Mouse (Mus musculus): ENCODE data around the gene Fbp1. TPM values are rescaled to one million over a fixed set of nuclear protein-coding genes. Genes with fewer than 3 reads are reported as not detected.
"Not testable (repeated sequence)": the region's sequence is repeated elsewhere in the genome, so short reads cannot be mapped to it uniquely, and the experiment has no call there.

The Fbp1 gene
- total RNA-seq (2021), result not detected

- intact Hi-C loops (cut with DNase I), result no loop called here
Observed at GRCm38 (mm10) chr13:62887712-62888441, at the start of gene Fbp1. Gene Fbp1, minus strand, starts transcription at chr13:62888282.

GRCm38 (mm10) chr13:62932452-62932851, 44.4 kb upstream of the Fbp1 start:
- no peak for DNase-seq
- intact Hi-C loops (cut with DNase I), result no loop called here

More at GRCm38 (mm10) chr13:62887712-62888441, at the start of gene Fbp1:
- no peak for DNase-seq

GRCm38 (mm10) chr13:62929766-62930389, 41.8 kb upstream of the Fbp1 start:
- intact Hi-C loops (cut with DNase I), result no loop called here
- DNase-seq, result peak; percentile 40 to 52

GRCm38 (mm10) chr13:62929144-62929543, 41.1 kb upstream of the Fbp1 start:
- DNase-seq; intact Hi-C loops (cut with DNase I): not testable (repeated sequence)

GRCm38 (mm10) chr13:62927470-62927869, 39.4 kb upstream of the Fbp1 start:
- DNase-seq, result no peak
- intact Hi-C loops (cut with DNase I), result loop anchor here (2.0 kb wide), 1 partner anchor 119 kb away; no protein-coding TSS in a partner anchor

GRCm38 (mm10) chr13:62926479-62926878, 38.4 kb upstream of the Fbp1 start:
- DNase-seq, result peak; percentile 74 to 81
- intact Hi-C loops (cut with DNase I), result loop anchor here (1.0 to 2.0 kb wide), 2 partner anchors 120 to 406 kb away; no protein-coding TSS in a partner anchor

- DNase-seq, result no peak
- intact Hi-C loops (cut with DNase I), result no loop called here
Observed at GRCm38 (mm10) chr13:62923182-62923581, 35.1 kb upstream of the Fbp1 start.

GRCm38 (mm10) chr13:62922645-62923044, 34.6 kb upstream of the Fbp1 start:
- no peak for DNase-seq
- intact Hi-C loops (cut with DNase I), result no loop called here

- intact Hi-C loops (cut with DNase I), result no loop called here
Observed at GRCm38 (mm10) chr13:62919647-62920341, 31.7 kb upstream of the Fbp1 start.

GRCm38 (mm10) chr13:62917416-62918110, 29.5 kb upstream of the Fbp1 start:
- intact Hi-C loops (cut with DNase I), result no loop called here
- no peak for DNase-seq

More at GRCm38 (mm10) chr13:62919647-62920341, 31.7 kb upstream of the Fbp1 start:
- peak; percentile 74 to 87 for DNase-seq

- intact Hi-C loops (cut with DNase I), result no loop called here
- DNase-seq, result no peak
Observed at GRCm38 (mm10) chr13:62916675-62917074, 28.6 kb upstream of the Fbp1 start.

- intact Hi-C loops (cut with DNase I), result no loop called here
- DNase-seq, result no peak
Observed at GRCm38 (mm10) chr13:62911575-62911974, 23.5 kb upstream of the Fbp1 start.

- intact Hi-C loops (cut with DNase I), result no loop called here
Observed at GRCm38 (mm10) chr13:62910206-62910605, 22.1 kb upstream of the Fbp1 start.

GRCm38 (mm10) chr13:62909776-62910175, 21.7 kb upstream of the Fbp1 start:
- DNase-seq, result no peak
- intact Hi-C loops (cut with DNase I), result no loop called here

More at GRCm38 (mm10) chr13:62910206-62910605, 22.1 kb upstream of the Fbp1 start:
- no peak for DNase-seq

- intact Hi-C loops (cut with DNase I), result no loop called here
- peak; percentile 20 to 22 for DNase-seq
Observed at GRCm38 (mm10) chr13:62908163-62908559, 20.1 kb upstream of the Fbp1 start.

- intact Hi-C loops (cut with DNase I), result no loop called here
- no peak for DNase-seq
Observed at GRCm38 (mm10) chr13:62907527-62908162, 19.6 kb upstream of the Fbp1 start.

- DNase-seq, result no peak
- intact Hi-C loops (cut with DNase I), result no loop called here
Observed at GRCm38 (mm10) chr13:62901139-62901538, 13.1 kb upstream of the Fbp1 start.

GRCm38 (mm10) chr13:62897927-62898646, 10.0 kb upstream of the Fbp1 start:
- intact Hi-C loops (cut with DNase I), result no loop called here
- DNase-seq, result no peak

GRCm38 (mm10) chr13:62893044-62893842, 5.2 kb upstream of the Fbp1 start:
- DNase-seq, result no peak
- intact Hi-C loops (cut with DNase I), result no loop called here
